Mouse (Mus musculus) hindbrain, embryonic 11.5 days (tissue): ENCODE measurements around the gene Ror1. TPM values are rescaled to one million over a fixed set of nuclear protein-coding genes. Genes with fewer than 3 reads are reported as not detected.

Experiments used
- ATAC-seq: fragments of 200-750 bp; cut with Nextera tagmentation; 2 replicates; pipeline ENCODE4 v1.8.0; 2017; ENCODE audit warnings: mild to moderate bottlenecking, moderate TSS enrichment, moderate library complexity; ENCODE audit not compliant: low FRiP score
- DNase-seq: peaks from one replicate; pipeline ENCODE4 v3.0.0-alpha.2; 2015; ENCODE audit warnings: low spot score
- H3K27ac ChIP-seq: fragments of 300-500 bp; sonication (generic); 2 replicates; pipeline ENCODE4 v1.5.1; 2014; ENCODE audit warnings: mild to moderate bottlenecking, low read depth, low read length
- H3K27me3 ChIP-seq: fragments of 300-500 bp; sonication (generic); 2 replicates; pipeline ENCODE4 v1.6.1; 2014; ENCODE audit warnings: mild to moderate bottlenecking, low read length, moderate library complexity, mixed read lengths; ENCODE audit not compliant: control insufficient read depth, insufficient read depth
- H3K36me3 ChIP-seq: fragments of 300-500 bp; sonication (generic); 2 replicates; pipeline ENCODE4 v1.6.1; 2014; ENCODE audit warnings: mild to moderate bottlenecking, low read length, moderate library complexity, mixed read lengths; ENCODE audit not compliant: control insufficient read depth, insufficient read depth
- H3K4me1 ChIP-seq: fragments of 300-500 bp; sonication (generic); replicated peaks from 2 replicates; pipeline ENCODE4 v1.6.1; 2014; ENCODE audit warnings: low read length, mixed read lengths; ENCODE audit not compliant: control insufficient read depth, insufficient read depth
- H3K4me2 ChIP-seq: fragments of 300-500 bp; sonication (generic); replicated peaks from 2 replicates; pipeline ENCODE4 v1.6.1; 2014; ENCODE audit warnings: mild to moderate bottlenecking, low read depth, low read length
- H3K4me3 ChIP-seq: fragments of 300-500 bp; sonication (generic); 2 replicates; pipeline ENCODE4 v1.5.1; 2014; ENCODE audit warnings: low read depth, low read length
- H3K9ac ChIP-seq: fragments of 300-500 bp; sonication (generic); 2 replicates; pipeline ENCODE4 v1.6.1; 2014; ENCODE audit warnings: low read depth, low read length
- H3K9me3 ChIP-seq: fragments of 300-500 bp; sonication (generic); 2 replicates; pipeline ENCODE4 v1.6.1; 2016; ENCODE audit warnings: low read length; ENCODE audit not compliant: control insufficient read depth
- WGBS: fragments of 180-500 bp; shearing (Covaris S2); extraction: QIAGEN DNeasy Blood & Tissue Kit; methylation state at CpG from one replicate; pipeline ENCODE4 v1.1.7; 2014; 5-methylcytosine and 5-hydroxymethylcytosine counted together
- polyA plus RNA-seq: library from polyadenylated mRNA; unstranded; fragments of >200 nt; fragmentation: Nextera tagmentation; extraction: Ambion mirVana; gene quantifications from 2 replicates; pipeline ENCODE4 v1.2.1, GENCODE M21; 2014

Gene Ror1
- polyA plus RNA-seq, 1 experiment from 2014 or later: 5.7 TPM

DNA sequence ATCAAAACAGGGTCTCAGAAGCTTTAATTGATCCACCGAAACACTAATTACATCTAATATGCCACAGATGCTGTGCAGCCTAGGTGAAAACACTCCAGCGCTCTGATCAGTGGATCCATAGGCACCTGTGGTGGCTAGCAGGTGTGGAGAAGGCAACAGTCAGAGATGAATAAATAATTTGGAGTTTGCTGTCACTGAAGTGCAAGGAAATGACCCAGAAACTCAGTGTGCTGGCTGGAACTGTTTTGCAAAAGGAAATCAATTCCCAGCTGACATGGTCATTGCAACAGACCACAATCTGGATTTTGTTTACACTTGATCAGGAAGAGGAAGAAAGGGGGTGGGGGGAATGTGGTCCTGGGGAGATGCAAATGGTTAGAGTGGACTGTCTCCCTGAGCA is 273.1 kb downstream of the Ror1 start:
- H3K4me2 ChIP-seq: no peak overlapping the region
- no peaks in the 10 kb centered on the region for H3K9me3 ChIP-seq
- no peak overlapping the region for H3K27ac ChIP-seq
- no peak for ATAC-seq
- H3K36me3 ChIP-seq: no peaks in the 10 kb centered on the region
- no peaks in the 10 kb centered on the region for H3K4me1 ChIP-seq
- no peak overlapping the region for H3K4me3 ChIP-seq
- no peaks in the 10 kb centered on the region for H3K27me3 ChIP-seq
- H3K9ac ChIP-seq: no peak overlapping the region
- DNase-seq: no peak
- WGBS: 92% methylated on average over 2 of the region's 2 CpGs

DNA sequence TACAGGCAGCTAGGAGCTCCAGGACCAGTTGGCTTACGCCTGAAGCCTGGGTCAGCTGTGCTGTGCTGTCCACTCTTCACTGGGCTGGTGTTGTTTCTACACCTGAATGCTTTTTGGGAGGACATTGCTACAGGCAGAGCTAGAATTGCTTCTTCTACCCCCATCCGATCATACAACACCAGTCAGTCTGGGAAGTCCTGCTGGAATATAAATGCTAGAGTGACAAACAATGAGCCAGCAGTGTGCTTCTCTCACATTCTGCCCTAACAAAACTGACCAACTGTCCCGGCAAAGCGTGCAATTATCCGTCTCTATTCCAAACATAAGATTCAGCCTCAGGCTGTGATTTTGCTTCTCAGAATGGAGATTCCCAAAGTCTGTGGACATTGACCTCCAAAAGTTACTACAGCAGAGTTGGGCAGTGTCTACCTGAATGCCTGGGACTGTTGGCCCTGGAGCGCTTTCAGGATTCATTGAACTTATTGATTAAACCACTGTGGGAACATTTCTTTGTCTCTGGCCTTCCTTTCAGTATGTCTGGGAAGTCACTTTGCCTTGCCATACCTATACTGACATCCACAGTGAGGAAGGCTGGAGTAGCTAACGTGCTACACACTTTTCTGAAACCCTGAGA is 274.1 kb downstream of the Ror1 start:
- no peak overlapping the region for H3K27ac ChIP-seq
- 90% methylated on average over 7 of the region's 7 CpGs for WGBS
- DNase-seq (no peak), ATAC-seq (no peak)
- H3K4me2 ChIP-seq: no peak overlapping the region
- H3K4me3 ChIP-seq: no peak overlapping the region
- no peaks in the 10 kb centered on the region for H3K9me3 ChIP-seq
- no peak overlapping the region for H3K9ac ChIP-seq
- H3K36me3 ChIP-seq: no peaks in the 10 kb centered on the region
- H3K27me3 ChIP-seq: no peaks in the 10 kb centered on the region
- no peaks in the 10 kb centered on the region for H3K4me1 ChIP-seq

DNA sequence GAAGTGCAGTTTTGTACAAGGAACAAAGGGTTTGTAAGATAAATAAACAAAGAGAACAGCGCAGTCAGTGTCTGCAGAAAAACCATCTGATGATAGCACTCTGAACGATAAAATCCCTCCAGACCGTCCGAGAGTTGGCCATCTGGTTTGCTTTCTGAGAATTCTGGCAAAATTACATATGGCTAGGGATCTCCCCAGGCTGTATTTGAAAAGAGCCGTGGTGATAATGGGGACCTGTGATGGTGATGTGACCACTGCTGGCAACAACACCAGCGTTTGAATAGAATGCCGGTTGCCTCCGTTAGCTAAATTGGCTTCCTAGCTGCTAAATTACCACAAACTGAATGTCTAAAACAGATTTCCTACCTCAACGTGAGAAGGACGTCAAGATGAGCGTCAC is 277.2 kb downstream of the Ror1 start:
- ATAC-seq: no peak
- 64% methylated on average over 11 of the region's 11 CpGs for WGBS

DNA sequence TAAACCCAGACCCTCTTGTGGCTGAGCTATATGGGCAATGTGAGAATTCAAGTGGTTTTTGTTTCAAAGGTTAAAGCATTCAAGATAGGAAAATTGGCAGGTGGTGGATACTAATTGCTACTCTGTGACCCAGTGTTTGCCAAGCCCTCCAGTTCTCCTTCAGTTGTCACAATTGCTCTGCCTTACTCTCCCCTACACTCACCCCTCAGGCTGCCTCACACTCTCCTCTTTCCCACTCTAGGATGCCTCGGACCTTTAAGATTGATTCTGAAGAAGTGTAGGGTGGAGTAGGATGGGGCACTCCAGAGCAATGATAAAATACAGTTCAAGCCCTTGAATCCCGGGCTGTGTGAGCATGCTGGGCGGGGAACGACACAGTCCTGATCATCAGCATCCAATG is 278.2 kb downstream of the Ror1 start:
- DNase-seq: no peak
- 84% methylated on average over 4 of the region's 4 CpGs for WGBS

More for the DNA sequence above, 277.2 kb downstream of the Ror1 start:
- Histone ChIP-seq H3K9ac (no peak overlapping the region), H3K27ac (no peak overlapping the region), H3K4me2 (no peak overlapping the region), H3K9me3 (no peaks in the 10 kb centered on the region), H3K4me3 (no peak overlapping the region), H3K36me3 (no peaks in the 10 kb centered on the region), H3K4me1 (no peaks in the 10 kb centered on the region), H3K27me3 (no peaks in the 10 kb centered on the region)
- DNase-seq: no peak

DNA sequence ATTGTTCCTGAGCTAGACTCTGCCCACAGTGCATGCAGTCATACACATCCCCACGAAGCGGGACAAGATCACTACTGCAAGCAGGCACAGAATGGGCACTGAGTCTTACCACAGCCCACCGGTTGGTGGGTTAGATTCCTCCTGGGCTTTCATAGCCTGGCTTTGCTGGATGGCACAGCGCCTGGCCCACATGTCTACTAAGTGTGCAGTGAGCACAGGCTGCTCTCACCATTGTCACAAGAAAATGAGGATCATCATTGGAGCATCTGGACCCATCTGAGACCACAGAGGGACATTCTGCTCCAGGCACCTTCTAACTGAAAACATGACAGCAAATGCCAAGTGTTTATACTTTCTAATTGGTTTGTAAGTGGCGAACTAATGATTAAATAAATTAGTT is 279.7 kb downstream of the Ror1 start:
- no peak overlapping the region for H3K4me3 ChIP-seq
- H3K4me2 ChIP-seq: no peak overlapping the region
- H3K9me3 ChIP-seq: no peaks in the 10 kb centered on the region
- ATAC-seq: no peak
- H3K4me1 ChIP-seq: no peaks in the 10 kb centered on the region
- no peak overlapping the region for H3K9ac ChIP-seq
- DNase-seq: no peak
- no peak overlapping the region for H3K27ac ChIP-seq
- 93% methylated on average over 5 of the region's 5 CpGs for WGBS
- H3K36me3 ChIP-seq: no peaks in the 10 kb centered on the region
- no peaks in the 10 kb centered on the region for H3K27me3 ChIP-seq

More for the DNA sequence above, 278.2 kb downstream of the Ror1 start:
- H3K27me3 ChIP-seq: no peaks in the 10 kb centered on the region
- no peak overlapping the region for H3K4me3 ChIP-seq
- H3K9me3 ChIP-seq: no peaks in the 10 kb centered on the region
- no peaks in the 10 kb centered on the region for H3K36me3 ChIP-seq
- H3K4me2 ChIP-seq: no peak overlapping the region
- ATAC-seq: no peak
- H3K27ac ChIP-seq: no peak overlapping the region
- no peaks in the 10 kb centered on the region for H3K4me1 ChIP-seq
- no peak overlapping the region for H3K9ac ChIP-seq

DNA sequence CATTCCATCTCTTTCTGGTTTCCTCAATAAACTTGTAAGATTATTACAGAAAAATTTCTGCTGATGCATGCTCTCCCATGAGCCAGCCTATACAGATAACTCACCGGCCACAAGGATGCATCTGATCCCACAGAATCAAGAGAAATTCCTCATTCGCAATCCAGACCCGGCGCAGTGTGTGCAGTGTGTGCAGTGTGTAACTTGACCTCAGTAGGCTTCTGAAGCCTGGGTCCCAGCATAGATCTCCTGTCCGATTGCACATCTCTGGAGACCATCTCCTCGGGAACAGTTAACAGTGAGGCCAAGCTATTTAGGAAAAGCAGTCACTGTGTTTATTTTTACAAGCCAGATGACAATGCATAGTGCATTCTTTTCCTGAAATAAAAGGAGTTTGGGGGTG is 280.6 kb downstream of the Ror1 start:
- Histone ChIP-seq H3K27me3 (no peaks in the 10 kb centered on the region), H3K4me2 (no peak overlapping the region), H3K27ac (no peak overlapping the region), H3K36me3 (no peaks in the 10 kb centered on the region), H3K9me3 (no peaks in the 10 kb centered on the region), H3K4me1 (no peaks in the 10 kb centered on the region), H3K9ac (no peak overlapping the region), H3K4me3 (no peak overlapping the region)
- ATAC-seq: no peak
- 56% methylated on average over 6 of the region's 6 CpGs for WGBS
- DNase-seq: no peak

DNA sequence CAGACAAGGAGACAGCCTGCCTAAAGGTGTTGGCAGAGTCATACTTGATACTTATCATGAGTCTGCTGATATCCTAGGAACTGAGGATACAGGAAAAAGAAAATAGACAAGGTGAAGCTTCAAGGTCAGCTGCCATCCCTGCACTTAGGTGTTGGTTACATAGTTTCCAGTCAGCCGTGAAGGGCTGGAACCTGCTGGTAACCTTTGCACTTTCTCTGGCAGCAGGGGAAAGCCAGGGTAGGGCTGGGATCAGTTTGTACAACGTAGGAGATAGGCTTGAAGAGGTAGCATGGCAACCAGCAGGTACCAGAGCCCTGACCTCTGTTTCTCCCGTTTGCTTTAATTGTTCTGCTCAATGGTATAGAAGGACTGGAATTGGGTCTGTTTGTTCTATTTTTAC is 281.6 kb downstream of the Ror1 start:
- 61% methylated on average over 3 of the region's 3 CpGs for WGBS
- no peak overlapping the region for H3K9ac ChIP-seq
- no peak overlapping the region for H3K27ac ChIP-seq
- H3K4me3 ChIP-seq: no peak overlapping the region
- no peaks in the 10 kb centered on the region for H3K27me3 ChIP-seq
- H3K4me1 ChIP-seq: no peaks in the 10 kb centered on the region
- no peaks in the 10 kb centered on the region for H3K9me3 ChIP-seq
- H3K36me3 ChIP-seq: no peaks in the 10 kb centered on the region
- ATAC-seq (no peak), DNase-seq (no peak)
- H3K4me2 ChIP-seq: no peak overlapping the region

DNA sequence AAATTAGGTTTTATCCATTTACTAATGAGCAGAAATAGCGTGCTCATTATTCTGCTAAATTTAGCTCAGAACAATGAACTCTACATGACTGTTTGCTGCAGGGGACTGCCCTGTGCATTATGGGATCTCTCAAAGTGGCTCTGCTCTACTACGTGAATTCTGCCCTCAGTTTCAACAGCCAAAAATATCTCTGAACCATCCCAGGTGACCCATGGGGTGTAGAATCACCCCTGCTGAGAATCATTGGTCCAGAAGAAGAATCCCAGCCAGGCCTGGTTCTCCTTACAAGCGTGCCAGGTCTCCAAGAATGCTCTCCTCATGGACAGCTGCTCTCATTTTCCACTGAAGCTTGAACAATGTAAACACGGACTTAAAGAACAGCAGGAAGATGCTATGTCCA is 282.4 kb downstream of the Ror1 start:
- no peaks in the 10 kb centered on the region for H3K4me1 ChIP-seq
- no peak overlapping the region for H3K4me3 ChIP-seq
- ATAC-seq (no peak), DNase-seq (no peak)
- no peaks in the 10 kb centered on the region for H3K27me3 ChIP-seq
- H3K9ac ChIP-seq: no peak overlapping the region
- 81% methylated on average over 4 of the region's 4 CpGs for WGBS
- no peaks in the 10 kb centered on the region for H3K9me3 ChIP-seq
- no peak overlapping the region for H3K27ac ChIP-seq
- H3K36me3 ChIP-seq: no peaks in the 10 kb centered on the region
- no peak overlapping the region for H3K4me2 ChIP-seq

DNA sequence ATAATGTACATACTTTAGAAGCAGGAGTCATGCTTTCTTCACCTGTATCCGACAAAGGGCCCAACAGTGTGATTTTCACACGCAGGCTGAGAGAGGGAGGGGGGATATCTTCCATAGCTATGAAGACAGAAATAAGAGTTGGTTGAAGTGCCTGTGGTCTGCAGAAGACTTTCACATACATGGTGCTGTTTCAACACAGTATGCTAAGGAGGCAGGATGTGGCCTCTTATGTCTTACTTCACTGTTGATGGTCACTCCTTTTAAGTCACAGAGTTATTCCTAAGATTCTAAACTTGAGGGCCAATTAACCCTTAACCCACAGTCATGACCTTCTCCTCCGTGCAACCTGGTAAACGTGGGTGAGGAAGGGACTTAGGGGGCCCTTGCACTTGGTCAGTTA is 286.2 kb downstream of the Ror1 start:
- H3K36me3 ChIP-seq: no peaks in the 10 kb centered on the region
- H3K4me1 ChIP-seq: no peaks in the 10 kb centered on the region
- H3K9ac ChIP-seq: no peak overlapping the region
- H3K27ac ChIP-seq: no peak overlapping the region
- 91% methylated on average over 4 of the region's 4 CpGs for WGBS
- H3K27me3 ChIP-seq: no peaks in the 10 kb centered on the region
- no peak for ATAC-seq
- H3K4me2 ChIP-seq: no peak overlapping the region
- no peak for DNase-seq
- H3K9me3 ChIP-seq: no peaks in the 10 kb centered on the region
- H3K4me3 ChIP-seq: no peak overlapping the region
